Mouse (Mus musculus): ENCODE results near the gene Atxn7l1. TPM values are rescaled to one million over a fixed set of nuclear protein-coding genes. Genes with fewer than 3 reads are reported as not detected.
A peak's percentile ranks its signal among the peaks of the same experiment; 100 is the strongest.

Atxn7l1 gene
- polyA plus RNA-seq, 1 experiment, result 176 TPM

DNA sequence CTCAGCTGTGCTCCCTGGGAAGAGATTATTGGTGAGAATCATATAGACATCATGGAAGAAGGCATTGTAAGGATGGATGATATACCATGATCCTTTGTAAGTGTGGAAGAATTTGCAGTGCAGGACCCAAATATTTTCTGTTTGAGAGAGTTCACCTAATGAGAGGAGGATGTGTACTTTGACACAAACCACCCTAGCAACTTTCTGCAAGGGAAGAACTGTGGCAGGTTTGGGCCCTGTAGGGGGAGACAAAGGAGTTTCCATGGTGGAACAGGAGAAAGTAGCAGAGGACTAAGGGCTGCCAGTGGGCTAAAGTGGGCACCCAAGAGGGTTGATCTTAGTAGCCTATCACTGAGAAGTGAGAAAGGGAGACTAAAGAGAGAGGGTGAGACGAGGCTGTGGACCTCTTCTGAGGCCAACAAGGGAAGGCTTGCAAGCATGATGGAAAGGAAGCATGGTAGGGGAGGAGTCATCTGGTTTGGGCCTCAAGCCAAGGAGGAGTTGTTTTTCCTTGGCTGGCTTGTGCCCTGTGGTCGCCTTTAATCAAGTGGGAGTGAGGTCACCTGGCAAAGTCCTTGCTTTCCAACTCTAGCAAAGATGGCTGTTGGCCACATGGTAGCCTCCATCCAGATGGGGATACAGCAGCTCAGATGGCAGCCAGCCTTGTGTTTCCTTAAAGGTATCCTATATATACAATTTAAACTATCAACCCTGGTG, 243.5 kb downstream of the Atxn7l1 start:
- H3K4me3 ChIP-seq (ENCODE audit: control insufficient read depth, low read depth, low read length), result no peak overlapping the region
- H3K4me1 ChIP-seq (ENCODE audit: control insufficient read depth, insufficient read depth, low read length), result no peaks in the 10 kb centered on the region
- TF ChIP-seq POLR2A (IDR thresholded peaks at IDR 0.05; ENCODE audit: control insufficient read depth, low read depth, low read length) (no peak), CTCF (IDR thresholded peaks at IDR 0.05; ENCODE audit: control insufficient read depth, insufficient read depth, insufficient replicate concordance, low read depth, low read length) (no peak)
- no peak overlapping the region for H3K27ac ChIP-seq (ENCODE audit: control insufficient read depth, insufficient read depth, low read depth, low read length)
- no peaks in the 10 kb centered on the region for H3K36me3 ChIP-seq (ENCODE audit: control insufficient read depth, insufficient read depth, low read length)
- no peaks in the 10 kb centered on the region for H3K27me3 ChIP-seq (ENCODE audit: control insufficient read depth, insufficient read depth, low read length)

DNA sequence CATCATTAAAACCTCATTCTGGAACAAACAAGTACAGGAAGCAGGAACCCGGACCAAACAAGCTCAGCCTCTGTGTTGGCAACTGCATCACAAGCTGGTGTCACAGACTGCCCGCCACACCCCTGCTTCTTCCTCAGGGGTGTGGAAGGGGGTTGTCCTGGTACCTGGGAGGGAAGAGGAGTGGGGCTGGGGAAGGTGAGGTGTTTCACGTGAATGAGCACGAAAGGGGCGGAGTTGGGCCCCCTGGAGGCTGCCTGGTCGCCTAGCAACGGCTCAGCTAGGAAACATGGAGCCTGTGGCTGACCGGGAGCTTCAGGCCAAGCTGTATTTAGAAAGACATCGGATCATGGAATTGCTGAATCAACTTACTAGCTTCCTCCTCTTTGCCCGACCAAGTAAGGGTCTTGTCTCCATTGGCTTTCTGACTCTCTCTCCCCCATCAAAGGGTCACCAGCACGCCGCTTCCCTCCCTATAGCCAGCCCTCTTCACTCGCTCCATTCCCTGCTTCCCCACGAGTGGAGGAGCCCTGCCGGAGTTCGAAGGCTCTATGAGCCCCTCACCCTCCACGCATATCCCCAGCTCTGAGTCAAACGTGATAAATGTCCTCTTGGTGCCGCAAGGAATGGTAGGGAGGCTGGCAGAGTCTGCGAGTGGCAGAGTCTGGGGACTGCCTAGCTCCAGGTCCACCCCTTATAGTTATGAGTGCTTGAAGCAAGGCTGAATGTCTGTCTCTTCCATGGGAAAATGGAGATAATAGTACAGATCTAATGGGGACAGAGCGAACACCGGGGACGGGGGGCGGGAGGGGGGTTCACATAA, 247.5 kb downstream of the Atxn7l1 start, which contains the start of gene Efcab10:
Efcab10 (plus strand) TSS at position 51 of the 820 bp plus-strand sequence.
- Histone ChIP-seq H3K4me1 (ENCODE audit: control insufficient read depth, insufficient read depth, low read length) (no peaks in the 10 kb centered on the region), H3K36me3 (ENCODE audit: control insufficient read depth, insufficient read depth, low read length) (no peaks in the 10 kb centered on the region), H3K27me3 (ENCODE audit: control insufficient read depth, insufficient read depth, low read length) (no peaks in the 10 kb centered on the region), H3K4me3 (ENCODE audit: control insufficient read depth, low read depth, low read length) (peak within 1 kb of the TSS; percentile 79), H3K27ac (ENCODE audit: control insufficient read depth, insufficient read depth, low read depth, low read length) (peak within 1 kb of the TSS; percentile 8; the same call in 1 of the 2 replicates)
- peak; percentile 83 for TF ChIP-seq POLR2A (IDR thresholded peaks at IDR 0.05; ENCODE audit: control insufficient read depth, low read depth, low read length)
- TF ChIP-seq CTCF (IDR thresholded peaks at IDR 0.05; ENCODE audit: control insufficient read depth, insufficient read depth, insufficient replicate concordance, low read depth, low read length), result no peak

DNA sequence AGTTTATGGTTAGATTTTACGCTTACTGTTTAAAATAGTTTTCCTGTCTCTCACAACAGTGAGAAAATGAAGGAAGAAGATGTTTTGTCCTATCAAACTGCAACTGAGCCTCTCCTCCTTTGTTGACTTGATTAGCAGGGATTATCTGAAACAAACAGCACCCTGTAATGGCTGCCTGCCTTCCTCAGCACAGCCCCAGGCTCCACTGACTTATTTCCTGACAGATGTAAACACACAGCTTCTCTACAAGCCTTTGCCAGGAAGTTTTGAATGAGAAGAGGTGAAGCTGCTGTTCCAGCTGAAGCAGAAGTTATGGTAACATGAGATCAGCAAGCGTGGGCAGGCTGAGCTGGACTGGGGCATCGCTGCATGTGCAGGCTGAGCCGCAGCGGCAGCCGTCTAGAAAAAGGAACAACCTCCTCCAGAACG, 255.8 kb downstream of the Atxn7l1 start:
- TF ChIP-seq POLR2A (IDR thresholded peaks at IDR 0.05; ENCODE audit: control insufficient read depth, low read depth, low read length) (no peak), CTCF (IDR thresholded peaks at IDR 0.05; ENCODE audit: control insufficient read depth, insufficient read depth, insufficient replicate concordance, low read depth, low read length) (no peak)
- no peak overlapping the region for H3K27ac ChIP-seq (ENCODE audit: control insufficient read depth, insufficient read depth, low read depth, low read length)
- H3K4me3 ChIP-seq (ENCODE audit: control insufficient read depth, low read depth, low read length), result no peak overlapping the region
- H3K4me1 ChIP-seq (ENCODE audit: control insufficient read depth, insufficient read depth, low read length), result no peaks in the 10 kb centered on the region
- H3K36me3 ChIP-seq (ENCODE audit: control insufficient read depth, insufficient read depth, low read length), result no peaks in the 10 kb centered on the region
- H3K27me3 ChIP-seq (ENCODE audit: control insufficient read depth, insufficient read depth, low read length), result no peaks in the 10 kb centered on the region

DNA sequence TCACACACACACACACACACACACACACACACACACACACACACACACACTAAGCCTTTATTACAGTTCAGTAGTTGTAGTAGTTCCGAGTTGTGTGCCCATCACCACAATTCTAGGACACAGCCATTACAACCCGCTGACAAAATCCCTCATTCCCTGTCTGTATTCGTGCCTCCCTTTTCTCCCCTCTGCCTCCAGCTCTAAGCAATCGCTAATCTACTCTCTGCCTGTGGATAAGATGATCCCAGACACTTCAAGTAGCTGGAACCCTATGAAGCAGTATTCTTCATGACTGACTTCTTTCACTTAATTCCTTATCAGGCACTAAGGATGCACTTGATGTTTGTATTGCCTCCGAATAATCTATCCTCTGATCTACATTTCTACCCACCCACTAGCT, 257.5 kb downstream of the Atxn7l1 start:
- H3K27me3 ChIP-seq (ENCODE audit: control insufficient read depth, insufficient read depth, low read length), result no peaks in the 10 kb centered on the region
- TF ChIP-seq CTCF (IDR thresholded peaks at IDR 0.05; ENCODE audit: control insufficient read depth, insufficient read depth, insufficient replicate concordance, low read depth, low read length) (no peak), POLR2A (IDR thresholded peaks at IDR 0.05; ENCODE audit: control insufficient read depth, low read depth, low read length) (no peak)
- H3K4me3 ChIP-seq (ENCODE audit: control insufficient read depth, low read depth, low read length), result no peak overlapping the region
- no peaks in the 10 kb centered on the region for H3K4me1 ChIP-seq (ENCODE audit: control insufficient read depth, insufficient read depth, low read length)
- no peak overlapping the region for H3K27ac ChIP-seq (ENCODE audit: control insufficient read depth, insufficient read depth, low read depth, low read length)
- no peaks in the 10 kb centered on the region for H3K36me3 ChIP-seq (ENCODE audit: control insufficient read depth, insufficient read depth, low read length)

DNA sequence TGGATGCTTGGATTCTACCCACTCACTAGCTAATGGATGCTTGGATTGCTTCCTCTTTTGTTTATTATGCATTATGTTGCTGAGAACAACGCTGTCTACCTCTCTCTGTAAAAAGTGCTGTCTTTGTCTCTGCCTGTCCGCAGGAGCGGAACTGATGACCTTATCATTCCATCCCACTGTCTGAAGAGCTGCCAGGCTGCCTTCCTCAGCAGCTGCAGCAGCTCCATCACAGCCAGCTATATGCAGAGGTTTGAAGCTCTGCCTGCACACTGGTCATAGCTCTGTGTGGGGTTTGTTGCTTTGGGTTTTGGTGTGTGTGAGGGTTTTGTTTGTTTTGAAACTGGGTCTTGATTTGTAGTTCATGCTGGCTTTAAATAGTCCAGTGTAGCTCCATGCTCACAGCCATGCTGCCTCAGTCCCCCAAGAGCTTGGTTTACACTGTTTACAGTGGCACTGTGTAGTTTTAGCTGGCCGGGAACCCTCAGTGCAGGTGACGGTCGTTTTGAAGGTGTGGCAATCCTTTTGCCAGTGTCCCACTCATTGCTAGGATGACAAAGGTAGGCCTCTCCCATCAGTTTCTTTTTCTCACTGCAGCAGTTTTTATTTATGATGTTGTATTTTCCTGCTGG, 258.0 kb downstream of the Atxn7l1 start:
- H3K36me3 ChIP-seq (ENCODE audit: control insufficient read depth, insufficient read depth, low read length), result no peaks in the 10 kb centered on the region
- TF ChIP-seq CTCF (IDR thresholded peaks at IDR 0.05; ENCODE audit: control insufficient read depth, insufficient read depth, insufficient replicate concordance, low read depth, low read length) (no peak), POLR2A (IDR thresholded peaks at IDR 0.05; ENCODE audit: control insufficient read depth, low read depth, low read length) (no peak)
- no peak overlapping the region for H3K27ac ChIP-seq (ENCODE audit: control insufficient read depth, insufficient read depth, low read depth, low read length)
- H3K4me3 ChIP-seq (ENCODE audit: control insufficient read depth, low read depth, low read length), result no peak overlapping the region
- no peaks in the 10 kb centered on the region for H3K4me1 ChIP-seq (ENCODE audit: control insufficient read depth, insufficient read depth, low read length)
- H3K27me3 ChIP-seq (ENCODE audit: control insufficient read depth, insufficient read depth, low read length), result no peaks in the 10 kb centered on the region

DNA sequence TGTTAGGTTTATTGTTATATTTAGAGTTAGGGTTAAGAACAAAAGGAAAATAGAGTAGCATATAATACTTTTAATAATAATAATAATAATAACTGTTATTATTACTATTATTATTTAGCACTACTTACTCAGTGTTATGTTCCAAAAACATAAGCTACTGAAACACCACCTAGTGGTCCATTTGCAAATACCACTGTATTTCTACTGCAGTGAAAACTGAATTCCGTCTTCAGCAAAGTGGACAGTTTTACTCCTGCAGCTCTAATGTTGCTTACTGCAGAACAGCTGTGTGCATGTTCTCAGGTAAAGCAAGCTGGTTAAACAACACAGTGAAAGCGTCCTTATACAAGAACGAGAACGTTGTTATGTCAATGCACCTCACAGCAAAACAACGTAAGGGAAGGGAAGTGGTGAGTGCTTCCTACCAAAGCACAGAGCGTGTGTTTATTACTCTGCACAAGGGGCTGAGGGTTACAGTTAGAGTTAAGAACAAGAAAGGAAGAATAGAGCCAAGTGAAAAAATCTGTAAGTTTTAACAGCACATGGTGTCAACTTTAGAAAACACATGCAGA, 264.2 kb downstream of the Atxn7l1 start:
- no peak overlapping the region for H3K4me3 ChIP-seq (ENCODE audit: control insufficient read depth, low read depth, low read length)
- no peaks in the 10 kb centered on the region for H3K36me3 ChIP-seq (ENCODE audit: control insufficient read depth, insufficient read depth, low read length)
- no peaks in the 10 kb centered on the region for H3K4me1 ChIP-seq (ENCODE audit: control insufficient read depth, insufficient read depth, low read length)
- no peaks in the 10 kb centered on the region for H3K27me3 ChIP-seq (ENCODE audit: control insufficient read depth, insufficient read depth, low read length)
- H3K27ac ChIP-seq (ENCODE audit: control insufficient read depth, insufficient read depth, low read depth, low read length), result no peak overlapping the region
- TF ChIP-seq CTCF (IDR thresholded peaks at IDR 0.05; ENCODE audit: control insufficient read depth, insufficient read depth, insufficient replicate concordance, low read depth, low read length) (no peak), POLR2A (IDR thresholded peaks at IDR 0.05; ENCODE audit: control insufficient read depth, low read depth, low read length) (no peak)

Other genes with a start within 250 kb of the Atxn7l1 start
- 173 and 221 TPM in 2 replicates for gene Sypl, start 193.8 kb upstream of the Atxn7l1 start, polyA plus RNA-seq (2012; rRNA removed)
- gene Cdhr3, start 54.8 kb upstream of the Atxn7l1 start, polyA plus RNA-seq (2012; rRNA removed), result 0.02 TPM in 1 of 2 replicates, not detected in the other
- 107 and 130 TPM in 2 replicates for gene Efcab10, start 247.2 kb downstream of the Atxn7l1 start, polyA plus RNA-seq (2012; rRNA removed)